Mouse (Mus musculus) forebrain, embryonic 16.5 days (tissue): ENCODE results near the gene Map3k20. TPM values are rescaled to one million over a fixed set of nuclear protein-coding genes. Genes with fewer than 3 reads are reported as not detected.

Experiments
- ATAC-seq: fragments of 200-750 bp; cut with Nextera tagmentation; 2 replicates; pipeline ENCODE4 v1.8.0; 2017; ENCODE audit warnings: mild to moderate bottlenecking, moderate library complexity
- H3K27ac ChIP-seq: fragments of 300-500 bp; sonication (generic); 2 replicates; pipeline ENCODE4 v1.5.1; 2014; ENCODE audit warnings: low read length, control low read depth
- H3K27me3 ChIP-seq: fragments of 300-500 bp; sonication (generic); replicated peaks from 2 replicates; pipeline ENCODE4 v1.6.1; 2014; ENCODE audit warnings: low read length; ENCODE audit not compliant: control insufficient read depth, insufficient read depth
- H3K36me3 ChIP-seq: fragments of 300-500 bp; sonication (generic); 2 replicates; pipeline ENCODE4 v1.6.1; 2014; ENCODE audit not compliant: control insufficient read depth, insufficient read depth
- H3K4me1 ChIP-seq: fragments of 300-500 bp; sonication (generic); replicated peaks from 2 replicates; pipeline ENCODE4 v1.6.1; 2014; ENCODE audit warnings: low read length; ENCODE audit not compliant: control insufficient read depth, insufficient read depth
- H3K4me2 ChIP-seq: fragments of 300-500 bp; sonication (generic); 2 replicates; pipeline ENCODE4 v1.6.1; 2014; ENCODE audit warnings: mild to moderate bottlenecking, low read length, control low read depth
- H3K4me3 ChIP-seq: fragments of 300-500 bp; sonication (generic); replicated peaks from 2 replicates; pipeline ENCODE4 v1.5.1; 2014; ENCODE audit warnings: mild to moderate bottlenecking, low read length, control low read depth
- H3K9ac ChIP-seq: fragments of 300-500 bp; sonication (generic); replicated peaks from 2 replicates; pipeline ENCODE4 v1.6.1; 2014; ENCODE audit warnings: low read depth, low read length, control low read depth
- H3K9me3 ChIP-seq: fragments of 300-500 bp; sonication (generic); 2 replicates; pipeline ENCODE4 v1.6.1; 2016; ENCODE audit warnings: low read length; ENCODE audit not compliant: control insufficient read depth
- WGBS: fragments of 180-500 bp; shearing (Covaris S2); extraction: QIAGEN DNeasy Blood & Tissue Kit; methylation state at CpG from one replicate; pipeline ENCODE4 v1.1.7; 2014; 5-methylcytosine and 5-hydroxymethylcytosine counted together
- polyA plus RNA-seq: library from polyadenylated mRNA; unstranded; fragments of >200 nt; fragmentation: Nextera tagmentation; extraction: Ambion mirVana; gene quantifications from 2 replicates; pipeline ENCODE4 v1.2.1, GENCODE M21; 2015

Gene Map3k20
- polyA plus RNA-seq, 1 experiment from 2014 or later: 4.2 TPM

GRCm38 (mm10) chr2:72269651-72270341 lies 15.6 kb upstream of the Map3k20 start:
- no peak for ATAC-seq
- Histone ChIP-seq H3K27ac (no peak overlapping the region), H3K4me2 (no peak overlapping the region), H3K27me3 (no peaks in the 10 kb centered on the region), H3K4me3 (no peak overlapping the region), H3K4me1 (no peaks in the 10 kb centered on the region), H3K9ac (no peak overlapping the region), H3K9me3 (no peaks in the 10 kb centered on the region), H3K36me3 (no peaks in the 10 kb centered on the region)
- 74% methylated on average over 4 of the region's 4 CpGs for WGBS

- H3K36me3 ChIP-seq: no peaks in the 10 kb centered on the region
- no peak overlapping the region for H3K9ac ChIP-seq
- H3K27me3 ChIP-seq: no peaks in the 10 kb centered on the region
- ATAC-seq: no peak
- H3K4me3 ChIP-seq: no peak overlapping the region
- H3K9me3 ChIP-seq: no peaks in the 10 kb centered on the region
- 68% methylated on average over 4 of the region's 4 CpGs for whole genome bisulfite sequencing
- H3K27ac ChIP-seq: no peak overlapping the region
- no peaks in the 10 kb centered on the region for H3K4me1 ChIP-seq
- H3K4me2 ChIP-seq: no peak overlapping the region
These were observed 7.1 kb upstream of the Map3k20 start for GRCm38 (mm10) chr2:72278247-72278873.

GRCm38 (mm10) chr2:72280524-72280923 lies 4.9 kb upstream of the Map3k20 start:
- H3K4me3 ChIP-seq: no peak overlapping the region
- no peaks in the 10 kb centered on the region for H3K36me3 ChIP-seq
- peaks cover 4% of the 10 kb centered on the region; the same call in 1 of the 2 replicates for H3K4me1 ChIP-seq
- H3K4me2 ChIP-seq: no peak overlapping the region
- ATAC-seq: no peak
- WGBS: 91% methylated on average over 5 of the region's 5 CpGs
- H3K27me3 ChIP-seq: peaks cover 3% of the 10 kb centered on the region; the same call in 1 of the 2 replicates
- no peaks in the 10 kb centered on the region for H3K9me3 ChIP-seq
- no peak overlapping the region for H3K27ac ChIP-seq
- no peak overlapping the region for H3K9ac ChIP-seq

GRCm38 (mm10) chr2:72281971-72282370 lies 3.5 kb upstream of the Map3k20 start:
- no peaks in the 10 kb centered on the region for H3K36me3 ChIP-seq
- WGBS: 92% methylated on average over 14 of the region's 14 CpGs
- H3K27ac ChIP-seq: no peak overlapping the region
- ATAC-seq: no peak
- H3K9me3 ChIP-seq: no peaks in the 10 kb centered on the region
- H3K4me1 ChIP-seq: peaks cover 7% of the 10 kb centered on the region; the same call in 1 of the 2 replicates
- no peak overlapping the region for H3K4me2 ChIP-seq
- no peak overlapping the region for H3K4me3 ChIP-seq
- no peak overlapping the region for H3K9ac ChIP-seq
- H3K27me3 ChIP-seq: peaks cover 3% of the 10 kb centered on the region; the same call in 1 of the 2 replicates

- no peak overlapping the region for H3K9ac ChIP-seq
- H3K9me3 ChIP-seq: no peaks in the 10 kb centered on the region
- no peaks in the 10 kb centered on the region for H3K36me3 ChIP-seq
- peaks cover 3% of the 10 kb centered on the region; the same call in 1 of the 2 replicates for H3K27me3 ChIP-seq
- H3K4me1 ChIP-seq: peaks cover 7% of the 10 kb centered on the region; the same call in 1 of the 2 replicates
- no peak overlapping the region for H3K4me2 ChIP-seq
- ATAC-seq: no peak
- WGBS: 85% methylated on average over 4 of the region's 4 CpGs
- no peak overlapping the region for H3K27ac ChIP-seq
- no peak overlapping the region for H3K4me3 ChIP-seq
These were observed 2.7 kb upstream of the Map3k20 start for GRCm38 (mm10) chr2:72282733-72283132.

GRCm38 (mm10) chr2:72284689-72285088 lies 748 bp upstream of the Map3k20 start:
- no peaks in the 10 kb centered on the region for H3K36me3 ChIP-seq
- WGBS: 80% methylated on average over 7 of the region's 7 CpGs
- H3K4me3 ChIP-seq: no peak overlapping the region
- peaks cover 3% of the 10 kb centered on the region; the same call in 1 of the 2 replicates for H3K27me3 ChIP-seq
- H3K4me1 ChIP-seq: peaks cover 7% of the 10 kb centered on the region; the same call in 1 of the 2 replicates
- no peaks in the 10 kb centered on the region for H3K9me3 ChIP-seq
- no peak overlapping the region for H3K27ac ChIP-seq
- ATAC-seq: no peak
- H3K4me2 ChIP-seq: no peak overlapping the region
- no peak overlapping the region for H3K9ac ChIP-seq

GRCm38 (mm10) chr2:72285888-72286661 lies 638 bp downstream of the Map3k20 start:
- Histone ChIP-seq H3K4me1 (peaks cover 7% of the 10 kb centered on the region; the same call in 1 of the 2 replicates), H3K9ac (peak overlapping the region; percentile 61), H3K36me3 (no peaks in the 10 kb centered on the region), H3K27ac (no peak overlapping the region), H3K9me3 (no peaks in the 10 kb centered on the region), H3K27me3 (peaks cover 3% of the 10 kb centered on the region; the same call in 1 of the 2 replicates), H3K4me2 (peak overlapping the region; percentile 89), H3K4me3 (peak overlapping the region; percentile 50)
- peak; percentile 68 for ATAC-seq
- WGBS: under 1% methylated on average over 51 of the region's 60 CpGs

GRCm38 (mm10) chr2:72287142-72287541 lies 1.7 kb downstream of the Map3k20 start:
- no peak overlapping the region for H3K4me3 ChIP-seq
- no peak overlapping the region for H3K27ac ChIP-seq
- ATAC-seq: no peak
- no peak overlapping the region for H3K4me2 ChIP-seq
- peaks cover 7% of the 10 kb centered on the region; the same call in 1 of the 2 replicates for H3K4me1 ChIP-seq
- no peaks in the 10 kb centered on the region for H3K9me3 ChIP-seq
- no peak overlapping the region for H3K9ac ChIP-seq
- H3K36me3 ChIP-seq: no peaks in the 10 kb centered on the region
- WGBS: 62% methylated on average over 4 of the region's 4 CpGs
- peaks cover 3% of the 10 kb centered on the region; the same call in 1 of the 2 replicates for H3K27me3 ChIP-seq
